Mouse (Mus musculus): ENCODE measurements around the gene Arhgap42. TPM values are rescaled to one million over a fixed set of nuclear protein-coding genes. Genes with fewer than 3 reads are reported as not detected.

Gene Arhgap42
- polyA plus RNA-seq, 1 experiment from 2014 or later: 35.3 TPM

DNA sequence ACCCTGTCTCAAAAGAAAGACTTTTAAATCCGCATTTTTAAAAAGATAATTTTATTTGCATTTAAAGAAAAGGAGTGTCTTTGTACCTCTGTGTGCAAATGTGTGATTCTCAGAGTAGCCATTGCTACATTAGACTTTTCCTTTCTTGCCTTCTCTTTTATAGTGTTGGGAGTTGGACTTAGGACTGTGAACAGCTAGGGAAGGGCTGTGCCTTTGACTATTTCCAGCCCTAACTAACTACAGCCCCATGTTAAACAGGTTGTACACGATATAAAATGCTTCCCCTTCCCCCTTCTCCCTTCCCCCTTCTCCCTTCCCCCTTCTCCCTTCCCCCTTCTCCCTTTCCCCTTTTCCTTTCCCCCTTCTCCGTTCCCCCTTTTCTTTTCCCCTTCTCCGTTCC lies 4.9 kb upstream of the Arhgap42 start:
- no peak overlapping the region for H3K27ac ChIP-seq (ENCODE audit: low read length)
- WGBS: 68% methylated on average over 3 of the region's 4 CpGs
- H3K36me3 ChIP-seq (ENCODE audit: insufficient read depth, low read length): no peaks in the 10 kb centered on the region
- no peaks in the 10 kb centered on the region for H3K27me3 ChIP-seq (ENCODE audit: insufficient read depth, low read length)
- H3K9me3 ChIP-seq (ENCODE audit: low read length): no peaks in the 10 kb centered on the region
- no peaks in the 10 kb centered on the region for H3K4me1 ChIP-seq (ENCODE audit: insufficient read depth, low read length)
- H3K9ac ChIP-seq (replicated peaks; ENCODE audit: low read length): no peak overlapping the region
- no peak for ATAC-seq (ENCODE audit: low FRiP score, low TSS enrichment)
- no peak overlapping the region for H3K4me3 ChIP-seq (ENCODE audit: low read length)
- H3K4me2 ChIP-seq (replicated peaks; ENCODE audit: low read depth, low read length): no peak overlapping the region

DNA sequence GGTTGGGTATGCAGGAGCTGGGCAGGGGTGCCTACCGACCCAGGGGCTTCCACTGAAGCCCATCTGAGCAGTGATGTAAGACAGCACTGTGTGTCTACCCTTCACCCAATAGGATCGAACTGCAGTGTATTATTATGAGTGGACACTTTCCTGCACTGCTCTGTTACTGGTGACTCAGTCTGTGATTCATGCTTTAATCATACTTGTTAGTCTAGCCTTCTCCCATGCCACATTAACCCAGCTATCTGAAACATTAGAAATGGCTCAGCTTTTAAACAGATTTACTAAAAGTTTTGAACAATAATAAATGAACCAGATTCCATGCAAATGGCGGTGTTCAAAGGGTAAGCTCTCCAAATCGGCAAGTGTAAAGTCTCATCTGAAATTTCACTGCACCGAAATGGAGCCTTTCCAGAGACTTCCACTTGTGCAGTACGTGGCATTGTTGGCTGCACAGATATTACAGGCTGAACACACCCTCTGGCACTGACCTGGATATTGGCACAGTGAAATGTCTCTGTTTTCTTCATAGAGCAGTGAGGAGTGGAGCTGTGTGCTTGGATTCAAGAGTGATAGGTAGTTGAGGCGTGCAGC lies 2.4 kb upstream of the Arhgap42 start:
- Histone ChIP-seq H3K4me2 (replicated peaks; ENCODE audit: low read depth, low read length) (no peak overlapping the region), H3K9me3 (ENCODE audit: low read length) (no peaks in the 10 kb centered on the region), H3K4me3 (ENCODE audit: low read length) (no peak overlapping the region), H3K36me3 (ENCODE audit: insufficient read depth, low read length) (no peaks in the 10 kb centered on the region), H3K27me3 (ENCODE audit: insufficient read depth, low read length) (no peaks in the 10 kb centered on the region), H3K4me1 (ENCODE audit: insufficient read depth, low read length) (peaks cover 13% of the 10 kb centered on the region), H3K9ac (replicated peaks; ENCODE audit: low read length) (no peak overlapping the region), H3K27ac (ENCODE audit: low read length) (no peak overlapping the region)
- 84% methylated on average over 7 of the region's 7 CpGs for WGBS
- no peak for ATAC-seq (ENCODE audit: low FRiP score, low TSS enrichment)

- Histone ChIP-seq H3K9ac (replicated peaks; ENCODE audit: low read length) (peak overlapping the region; percentile 97), H3K27ac (ENCODE audit: low read length) (peak overlapping the region; percentile 95), H3K4me3 (ENCODE audit: low read length) (peak overlapping the region; percentile 91), H3K27me3 (ENCODE audit: insufficient read depth, low read length) (no peaks in the 10 kb centered on the region), H3K36me3 (ENCODE audit: insufficient read depth, low read length) (no peaks in the 10 kb centered on the region; the same call in 1 of the 2 replicates), H3K9me3 (ENCODE audit: low read length) (no peaks in the 10 kb centered on the region), H3K4me1 (ENCODE audit: insufficient read depth, low read length) (peaks cover 16% of the 10 kb centered on the region), H3K4me2 (replicated peaks; ENCODE audit: low read depth, low read length) (peak overlapping the region; percentile 66)
- 50% methylated on average over 5 of the region's 5 CpGs for WGBS
- no peak for ATAC-seq (ENCODE audit: low FRiP score, low TSS enrichment)
Observed at GRCm38 (mm10) chr9:9237511-9237910, 1.4 kb downstream of the Arhgap42 start.

DNA sequence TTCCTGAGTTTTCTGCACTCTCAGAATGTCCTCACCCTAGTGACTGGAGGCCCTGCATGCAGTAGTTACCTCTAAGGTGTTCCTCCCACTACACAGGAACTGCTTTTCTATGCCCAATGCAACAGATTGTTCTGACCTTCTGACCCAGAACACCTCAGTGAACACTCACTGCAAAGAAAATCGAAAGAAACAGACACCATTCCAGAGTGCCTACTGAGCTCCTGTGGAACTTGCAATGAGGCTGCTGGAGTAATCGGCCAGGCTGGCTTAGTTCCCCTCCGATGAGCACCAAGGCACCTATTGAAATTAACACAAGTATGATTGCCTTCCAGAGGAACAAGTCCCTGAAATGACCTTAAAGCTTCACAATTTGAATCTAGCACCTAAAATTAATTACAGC lies 9.2 kb downstream of the Arhgap42 start:
- Histone ChIP-seq H3K27ac (ENCODE audit: low read length) (no peak overlapping the region), H3K4me3 (ENCODE audit: low read length) (no peak overlapping the region), H3K4me2 (replicated peaks; ENCODE audit: low read depth, low read length) (no peak overlapping the region), H3K27me3 (ENCODE audit: insufficient read depth, low read length) (no peaks in the 10 kb centered on the region), H3K36me3 (ENCODE audit: insufficient read depth, low read length) (no peaks in the 10 kb centered on the region; the same call in 1 of the 2 replicates), H3K9me3 (ENCODE audit: low read length) (no peaks in the 10 kb centered on the region), H3K4me1 (ENCODE audit: insufficient read depth, low read length) (0 out of 2 replicates have a peak, but pooled peaks cover 9% of the 10 kb centered on the region), H3K9ac (replicated peaks; ENCODE audit: low read length) (no peak overlapping the region)
- WGBS: 52% methylated on average over 3 of the region's 3 CpGs
- peak; percentile 63; the same call in 1 of the 2 replicates for ATAC-seq (ENCODE audit: low FRiP score, low TSS enrichment)

- no peak overlapping the region for H3K4me3 ChIP-seq (ENCODE audit: low read length)
- H3K27me3 ChIP-seq (ENCODE audit: insufficient read depth, low read length): no peaks in the 10 kb centered on the region
- no peak for ATAC-seq (ENCODE audit: low FRiP score, low TSS enrichment)
Observed at GRCm38 (mm10) chr9:9224837-9225236, 14.1 kb downstream of the Arhgap42 start.

GRCm38 (mm10) chr9:9223384-9223783 lies 15.5 kb downstream of the Arhgap42 start:
- Histone ChIP-seq H3K27ac (ENCODE audit: low read length) (no peak overlapping the region), H3K4me3 (ENCODE audit: low read length) (no peak overlapping the region), H3K4me1 (ENCODE audit: insufficient read depth, low read length) (0 out of 2 replicates have a peak, but pooled peaks cover 6% of the 10 kb centered on the region), H3K27me3 (ENCODE audit: insufficient read depth, low read length) (no peaks in the 10 kb centered on the region), H3K4me2 (replicated peaks; ENCODE audit: low read depth, low read length) (no peak overlapping the region), H3K9ac (replicated peaks; ENCODE audit: low read length) (no peak overlapping the region), H3K9me3 (ENCODE audit: low read length) (no peaks in the 10 kb centered on the region), H3K36me3 (ENCODE audit: insufficient read depth, low read length) (no peaks in the 10 kb centered on the region)
- ATAC-seq (ENCODE audit: low FRiP score, low TSS enrichment): no peak
- 53% methylated on average over 3 of the region's 3 CpGs for WGBS

More at GRCm38 (mm10) chr9:9224837-9225236, 14.1 kb downstream of the Arhgap42 start:
- Histone ChIP-seq H3K27ac (ENCODE audit: low read length) (no peak overlapping the region), H3K9ac (replicated peaks; ENCODE audit: low read length) (no peak overlapping the region), H3K4me2 (replicated peaks; ENCODE audit: low read depth, low read length) (no peak overlapping the region), H3K9me3 (ENCODE audit: low read length) (no peaks in the 10 kb centered on the region), H3K36me3 (ENCODE audit: insufficient read depth, low read length) (no peaks in the 10 kb centered on the region), H3K4me1 (ENCODE audit: insufficient read depth, low read length) (0 out of 2 replicates have a peak, but pooled peaks cover 10% of the 10 kb centered on the region)
- WGBS: 46% methylated on average over 1 of the region's 1 CpGs

GRCm38 (mm10) chr9:9221950-9222486 lies 16.9 kb downstream of the Arhgap42 start:
- Histone ChIP-seq H3K4me2 (replicated peaks; ENCODE audit: low read depth, low read length) (no peak overlapping the region; the same call in 1 of the 2 replicates), H3K27ac (ENCODE audit: low read length) (peak overlapping the region; percentile 61; the same call in 1 of the 2 replicates), H3K4me1 (ENCODE audit: insufficient read depth, low read length) (0 out of 2 replicates have a peak, but pooled peaks cover 6% of the 10 kb centered on the region), H3K9ac (replicated peaks; ENCODE audit: low read length) (no peak overlapping the region), H3K36me3 (ENCODE audit: insufficient read depth, low read length) (no peaks in the 10 kb centered on the region), H3K9me3 (ENCODE audit: low read length) (no peaks in the 10 kb centered on the region), H3K4me3 (ENCODE audit: low read length) (no peak overlapping the region), H3K27me3 (ENCODE audit: insufficient read depth, low read length) (no peaks in the 10 kb centered on the region)
- ATAC-seq (ENCODE audit: low FRiP score, low TSS enrichment): peak; percentile 50; the same call in 1 of the 2 replicates
- 82% methylated on average over 3 of the region's 3 CpGs for WGBS

- Histone ChIP-seq H3K9ac (replicated peaks; ENCODE audit: low read length) (no peak overlapping the region), H3K27me3 (ENCODE audit: insufficient read depth, low read length) (no peaks in the 10 kb centered on the region), H3K4me1 (ENCODE audit: insufficient read depth, low read length) (0 out of 2 replicates have a peak, but pooled peaks cover 6% of the 10 kb centered on the region), H3K27ac (ENCODE audit: low read length) (no peak overlapping the region), H3K36me3 (ENCODE audit: insufficient read depth, low read length) (no peaks in the 10 kb centered on the region), H3K4me3 (ENCODE audit: low read length) (no peak overlapping the region), H3K9me3 (ENCODE audit: low read length) (no peaks in the 10 kb centered on the region), H3K4me2 (replicated peaks; ENCODE audit: low read depth, low read length) (no peak overlapping the region)
- peak; percentile 83 for ATAC-seq (ENCODE audit: low FRiP score, low TSS enrichment)
- WGBS: 64% methylated on average over 4 of the region's 4 CpGs
Observed at GRCm38 (mm10) chr9:9221185-9221584, 17.7 kb downstream of the Arhgap42 start.

- WGBS: 60% methylated on average over 2 of the region's 2 CpGs
- Histone ChIP-seq H3K4me1 (ENCODE audit: insufficient read depth, low read length) (0 out of 2 replicates have a peak, but pooled peaks cover 2% of the 10 kb centered on the region), H3K4me2 (replicated peaks; ENCODE audit: low read depth, low read length) (no peak overlapping the region), H3K4me3 (ENCODE audit: low read length) (no peak overlapping the region), H3K27ac (ENCODE audit: low read length) (no peak overlapping the region), H3K36me3 (ENCODE audit: insufficient read depth, low read length) (no peaks in the 10 kb centered on the region), H3K27me3 (ENCODE audit: insufficient read depth, low read length) (no peaks in the 10 kb centered on the region), H3K9me3 (ENCODE audit: low read length) (no peaks in the 10 kb centered on the region), H3K9ac (replicated peaks; ENCODE audit: low read length) (no peak overlapping the region)
- ATAC-seq (ENCODE audit: low FRiP score, low TSS enrichment): no peak
Observed at GRCm38 (mm10) chr9:9218301-9218700, 20.6 kb downstream of the Arhgap42 start.

DNA sequence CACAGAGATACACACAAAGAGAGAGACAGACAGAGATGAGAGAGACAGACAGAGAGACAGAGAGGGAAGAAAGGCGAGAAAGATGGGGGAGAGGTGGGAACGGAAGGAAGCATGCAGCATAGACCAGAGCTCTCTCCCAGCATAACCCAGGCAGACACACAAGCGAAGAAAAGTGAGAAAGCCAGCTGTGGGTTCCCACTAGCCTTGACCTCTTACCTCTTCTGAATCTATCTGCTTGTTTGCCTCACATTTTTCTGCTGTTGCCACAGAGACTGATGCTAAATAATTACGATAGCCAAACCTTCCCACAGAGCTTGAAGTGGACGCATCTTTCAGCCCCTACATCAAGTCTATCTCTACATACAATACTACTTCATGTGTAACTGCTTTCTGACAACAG lies 24.1 kb downstream of the Arhgap42 start:
- no peak overlapping the region for H3K9ac ChIP-seq (replicated peaks; ENCODE audit: low read length)
- 88% methylated on average over 5 of the region's 5 CpGs for WGBS
- no peaks in the 10 kb centered on the region for H3K27me3 ChIP-seq (ENCODE audit: insufficient read depth, low read length)
- no peak overlapping the region for H3K27ac ChIP-seq (ENCODE audit: low read length)
- no peak overlapping the region for H3K4me2 ChIP-seq (replicated peaks; ENCODE audit: low read depth, low read length)
- no peak overlapping the region for H3K4me3 ChIP-seq (ENCODE audit: low read length)
- ATAC-seq (ENCODE audit: low FRiP score, low TSS enrichment): no peak
- no peaks in the 10 kb centered on the region for H3K9me3 ChIP-seq (ENCODE audit: low read length)
- no peaks in the 10 kb centered on the region for H3K4me1 ChIP-seq (ENCODE audit: insufficient read depth, low read length)
- H3K36me3 ChIP-seq (ENCODE audit: insufficient read depth, low read length): no peaks in the 10 kb centered on the region

All from kidney, embryonic 16.5 days (tissue).